Mouse (Mus musculus) ovary, postnatal 10 days (tissue): ENCODE measurements around the gene Ptprr.

Experiments
- DNase-seq: peaks from one replicate; pipeline ENCODE4 v3.0.0; 2022; ENCODE audit warnings: low spot score

The Ptprr gene

DNA sequence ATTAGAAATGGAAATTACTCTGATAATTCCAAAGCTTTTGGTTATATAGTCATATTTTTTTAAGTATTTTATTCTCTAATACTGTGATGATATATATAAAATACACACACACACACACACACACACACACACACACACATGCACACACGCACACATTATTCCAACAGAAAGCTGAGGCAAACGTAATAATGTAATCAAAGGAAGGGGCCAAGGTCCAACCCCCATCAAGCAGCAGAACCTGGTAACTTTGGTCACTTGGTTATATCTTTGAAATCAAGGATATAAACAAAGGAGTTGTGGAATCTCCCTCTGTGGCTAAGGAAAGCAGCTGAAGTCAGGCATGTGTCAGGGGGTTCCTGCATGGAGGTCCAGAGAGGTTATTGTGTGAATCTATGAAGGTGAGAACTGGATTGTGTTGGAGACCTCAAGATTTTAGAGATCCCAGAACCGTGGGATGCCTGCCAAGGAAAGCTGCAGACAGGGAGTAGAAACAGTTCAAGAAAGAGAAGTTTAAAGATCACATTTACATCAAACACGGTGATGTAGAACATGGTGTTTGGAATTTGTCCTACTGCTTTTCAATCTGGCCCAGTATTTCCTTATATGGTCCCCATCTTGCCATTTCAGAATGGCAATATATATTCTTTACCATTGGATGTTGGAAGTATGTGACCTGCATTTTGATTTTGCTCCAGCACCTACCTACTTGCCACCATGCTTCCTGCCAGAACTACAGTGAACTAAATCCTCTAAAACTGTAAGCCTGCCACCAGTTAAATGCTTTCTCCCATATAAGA lies 98.1 kb downstream of the Ptprr start:
- DNase-seq: no peak

DNA sequence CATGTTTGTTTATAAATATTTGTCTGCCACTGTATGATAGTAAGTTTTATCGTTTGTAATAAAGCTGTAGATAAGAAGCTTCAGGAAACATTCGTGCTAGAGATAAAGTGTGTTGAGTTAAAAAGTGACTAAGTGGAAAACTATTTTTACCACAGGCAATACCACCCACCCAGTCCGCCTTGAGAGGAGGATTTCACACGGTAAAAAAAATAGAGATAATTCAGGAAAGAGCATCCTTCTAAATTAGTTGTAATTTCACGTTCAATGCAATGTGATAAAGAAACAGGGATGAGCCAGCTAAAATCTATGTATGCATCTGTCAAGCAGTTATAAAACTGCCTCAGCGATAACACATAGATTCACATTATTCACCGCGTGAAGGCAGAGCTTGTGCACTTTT lies 99.0 kb downstream of the Ptprr start:
- DNase-seq: no peak

DNA sequence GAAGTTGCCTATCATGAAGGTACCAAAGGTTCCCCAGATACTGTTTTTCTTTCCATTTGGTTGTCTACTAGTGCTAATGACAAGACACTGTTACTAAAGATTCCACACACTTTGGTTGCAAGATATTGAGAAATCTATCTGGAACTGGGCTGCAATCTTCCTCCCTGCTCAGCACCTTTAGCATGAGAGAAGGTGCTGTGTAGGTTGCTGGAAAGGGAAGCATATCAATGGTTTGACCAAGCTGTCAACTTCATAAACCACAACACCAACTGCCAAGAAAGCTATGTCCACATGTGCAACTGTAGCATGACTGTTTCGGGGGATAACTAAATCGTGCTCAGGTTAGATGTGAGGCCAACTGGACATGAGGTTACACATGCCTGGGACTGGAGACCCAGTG lies 103.5 kb downstream of the Ptprr start:
- no peak for DNase-seq

DNA sequence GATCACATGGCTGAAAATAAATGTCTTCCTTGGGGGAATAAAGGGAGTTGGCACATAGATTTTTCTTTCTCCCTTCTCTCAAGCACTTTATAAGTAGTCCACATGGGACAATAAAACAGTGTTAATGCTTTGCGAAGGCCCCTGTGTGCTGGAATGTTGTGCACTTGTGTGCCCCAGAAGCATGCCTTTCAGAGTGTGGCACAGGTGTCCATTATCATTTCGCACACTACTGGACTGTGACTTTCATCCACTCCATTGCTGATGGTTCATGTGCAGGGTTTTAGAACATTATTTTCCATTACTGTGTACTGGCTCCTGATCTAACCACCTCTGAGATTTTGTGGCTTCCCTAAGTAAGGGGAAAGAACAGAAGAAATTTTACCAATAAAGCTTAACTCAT lies 105.8 kb downstream of the Ptprr start:
- DNase-seq: no peak

DNA sequence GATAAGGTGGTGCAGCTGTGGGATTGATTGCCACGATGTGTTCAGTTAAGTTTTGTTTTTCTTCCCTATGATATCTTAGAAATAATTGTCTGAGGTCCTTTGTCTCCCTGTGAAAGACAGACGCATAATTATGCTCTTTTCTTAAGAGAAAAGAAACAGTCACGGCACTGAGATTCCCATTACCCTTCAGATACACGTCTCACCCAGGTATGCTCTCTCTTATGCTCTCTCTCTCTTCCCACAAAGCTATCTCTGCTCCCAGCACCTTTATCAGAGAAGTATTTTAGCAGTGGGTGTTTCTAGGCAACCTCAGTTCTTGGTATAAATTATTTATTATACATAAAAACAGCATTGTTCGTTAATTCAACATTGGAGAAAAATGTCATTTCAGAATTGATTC lies 107.4 kb downstream of the Ptprr start:
- no peak for DNase-seq

- DNase-seq: no peak
Observed at GRCm38 (mm10) chr10:116130401-116130800, 112.4 kb downstream of the Ptprr start.

- DNase-seq: no peak
Observed at GRCm38 (mm10) chr10:116131223-116131622, 113.2 kb downstream of the Ptprr start.

DNA sequence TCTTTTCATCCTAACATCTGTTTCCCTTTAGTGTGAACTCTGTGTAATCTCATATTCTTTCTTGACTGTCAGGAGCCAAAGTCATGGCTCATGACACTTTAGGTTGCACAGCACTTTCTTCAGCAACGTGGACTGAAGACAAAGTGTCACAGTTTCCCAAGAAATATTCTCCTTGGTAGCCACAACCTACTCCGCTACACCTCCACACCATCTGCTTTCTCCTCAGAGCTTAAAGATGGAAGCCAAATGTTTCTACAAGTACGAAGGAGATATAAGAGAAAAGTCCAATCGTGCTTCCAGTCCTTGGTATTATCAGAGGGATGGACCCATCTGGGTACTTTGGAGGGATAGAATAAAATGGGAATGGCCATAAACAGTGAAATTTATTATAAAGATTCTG lies 114.2 kb downstream of the Ptprr start:
- no peak for DNase-seq

DNA sequence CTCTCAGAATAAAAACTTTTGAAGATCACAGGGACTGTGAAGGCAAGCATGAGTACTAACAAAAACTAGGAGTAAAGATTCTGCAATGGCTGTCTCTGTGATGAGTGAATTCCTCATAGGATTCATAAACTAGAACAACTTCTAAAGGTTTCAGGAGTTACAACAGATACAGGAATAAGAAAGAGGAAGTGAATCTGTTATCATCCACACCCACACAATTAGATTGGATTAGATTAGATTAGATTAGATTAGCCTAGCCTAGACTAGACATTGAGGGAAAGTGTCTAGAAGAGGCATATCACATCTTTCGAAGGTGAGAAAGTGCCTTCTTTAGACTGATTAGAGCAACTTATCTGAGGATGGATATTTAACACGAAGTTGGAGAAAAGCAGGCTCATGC lies 117.2 kb downstream of the Ptprr start:
- no peak for DNase-seq

DNA sequence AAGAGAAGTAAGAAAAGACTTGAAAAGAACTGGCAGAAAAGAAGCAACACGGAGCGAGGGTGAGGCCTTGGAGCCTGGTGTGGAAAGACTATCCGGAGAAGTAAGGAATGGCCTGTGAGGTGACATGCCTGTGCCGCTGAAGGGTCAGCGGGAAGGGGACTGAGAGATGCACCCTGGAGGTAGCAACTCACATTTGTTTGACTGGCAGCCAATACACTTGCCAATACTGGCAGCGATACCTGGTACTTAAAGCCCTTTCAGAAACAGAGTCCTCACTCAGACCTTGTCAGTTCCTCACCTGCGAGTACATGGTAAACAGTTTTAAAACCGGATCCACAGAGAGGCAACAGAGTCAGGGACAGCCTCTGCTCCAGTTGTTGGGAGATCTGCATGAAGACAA lies 122.2 kb downstream of the Ptprr start:
- DNase-seq: no peak

DNA sequence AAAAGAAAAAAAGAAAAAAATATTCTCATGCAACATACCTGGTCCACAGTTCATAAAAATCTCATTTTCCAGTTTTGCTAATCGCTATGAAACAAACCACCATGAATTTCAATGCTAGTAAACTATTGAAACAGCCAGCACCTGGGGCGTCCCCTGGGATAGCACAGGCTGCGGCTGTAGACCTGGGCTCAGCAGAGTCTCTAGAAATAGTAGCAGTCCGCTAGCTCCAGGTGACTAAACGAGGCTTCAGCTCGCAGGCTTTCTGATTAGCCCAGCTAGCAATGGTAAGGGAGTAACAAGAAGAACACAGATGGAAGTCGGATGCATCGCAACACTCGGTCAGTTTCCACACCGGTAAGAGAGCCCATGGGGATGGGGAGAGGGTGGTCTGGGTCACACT lies 125.7 kb downstream of the Ptprr start:
- DNase-seq: no peak

DNA sequence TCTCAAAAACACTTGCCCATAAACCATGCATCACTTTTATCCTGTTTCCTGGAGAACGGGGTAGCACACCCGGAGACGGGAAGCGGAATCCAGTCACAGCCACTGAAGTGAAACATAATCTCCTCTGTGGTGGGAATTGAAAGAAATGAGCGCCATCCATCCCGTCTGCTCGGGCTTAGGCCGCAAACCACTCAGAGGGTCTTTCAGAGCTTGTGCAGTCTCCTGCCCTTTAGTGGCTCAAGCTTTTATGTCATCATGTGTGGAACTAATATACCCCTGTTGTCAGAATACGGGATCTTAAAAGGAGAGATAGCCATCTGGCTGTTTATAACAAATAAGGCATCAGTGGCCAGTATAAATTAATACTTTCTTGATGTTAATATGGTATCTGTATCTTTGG lies 128.1 kb downstream of the Ptprr start:
- no peak for DNase-seq

GRCm38 (mm10) chr10:116154707-116155106 lies 136.7 kb downstream of the Ptprr start:
- DNase-seq: no peak

GRCm38 (mm10) chr10:116156699-116157098 lies 138.7 kb downstream of the Ptprr start:
- DNase-seq: no peak

DNA sequence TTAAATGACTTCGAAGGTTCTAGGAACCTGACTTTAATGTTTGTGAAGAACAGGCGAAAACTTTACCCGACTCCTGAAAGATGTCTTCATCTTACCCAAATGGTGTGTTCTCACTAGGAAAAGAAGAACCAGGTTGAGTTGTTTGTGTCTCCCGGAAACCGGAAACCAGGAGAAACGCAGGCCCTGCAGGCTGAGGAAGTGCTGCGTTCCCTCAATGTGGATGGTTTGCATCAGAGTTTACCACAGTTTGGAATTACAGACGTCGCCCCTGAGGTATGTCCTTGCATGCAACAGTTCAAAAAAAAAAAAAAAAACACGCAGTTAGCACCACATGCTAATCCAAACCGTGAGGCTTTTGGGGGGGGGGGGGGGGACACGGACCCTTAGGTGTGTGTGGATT lies 144.3 kb downstream of the Ptprr start:
- DNase-seq: no peak

DNA sequence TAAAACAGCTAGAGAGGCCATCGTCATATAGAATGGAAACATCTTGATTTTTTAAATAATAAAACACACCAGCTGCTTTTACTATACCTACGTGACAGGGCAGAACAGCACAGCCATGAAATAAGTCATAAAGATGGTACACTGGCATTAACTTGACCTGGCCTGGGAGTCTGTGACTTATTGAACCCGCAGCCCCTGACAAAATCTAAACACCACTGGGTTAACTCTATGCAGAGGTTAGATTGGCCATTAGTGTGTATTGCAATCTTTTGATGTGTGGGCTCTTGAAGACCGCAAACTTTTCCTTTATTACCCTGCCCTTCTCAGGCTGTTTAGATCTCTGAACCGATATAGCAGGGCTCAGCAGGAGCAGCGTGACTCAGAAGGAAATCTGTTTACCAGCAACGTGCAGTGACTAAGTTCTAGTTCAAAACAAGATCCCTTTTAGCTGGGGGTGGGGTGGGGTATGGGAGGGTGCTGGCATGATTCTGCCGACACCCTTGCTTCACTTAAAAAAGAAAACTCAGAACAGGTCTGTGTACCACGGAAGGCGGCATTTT lies 157.4 kb downstream of the Ptprr start:
- no peak for DNase-seq

- DNase-seq: no peak
Observed at GRCm38 (mm10) chr10:116177390-116178179, 159.6 kb downstream of the Ptprr start.

DNA sequence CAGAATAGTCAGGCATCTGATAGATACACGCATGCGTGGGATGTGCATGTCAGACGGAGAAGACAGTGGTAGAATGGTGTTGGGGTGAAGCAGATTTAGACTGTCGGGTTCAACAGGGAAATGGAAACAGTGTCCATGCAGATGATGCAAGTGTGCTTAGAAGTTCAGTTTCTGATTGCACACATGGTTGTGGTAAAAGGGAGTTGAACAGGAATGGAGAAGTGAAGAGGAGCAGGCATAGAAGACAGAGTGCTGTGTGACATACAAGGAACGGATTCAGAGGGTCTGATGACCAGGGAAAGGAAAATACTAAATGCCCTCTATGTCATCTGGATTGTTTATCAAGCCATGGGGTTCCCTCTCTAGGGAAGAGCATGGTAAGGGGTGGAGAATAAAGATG lies 163.2 kb downstream of the Ptprr start:
- no peak for DNase-seq

GRCm38 (mm10) chr10:116182221-116182620 lies 164.2 kb downstream of the Ptprr start:
- no peak for DNase-seq

DNA sequence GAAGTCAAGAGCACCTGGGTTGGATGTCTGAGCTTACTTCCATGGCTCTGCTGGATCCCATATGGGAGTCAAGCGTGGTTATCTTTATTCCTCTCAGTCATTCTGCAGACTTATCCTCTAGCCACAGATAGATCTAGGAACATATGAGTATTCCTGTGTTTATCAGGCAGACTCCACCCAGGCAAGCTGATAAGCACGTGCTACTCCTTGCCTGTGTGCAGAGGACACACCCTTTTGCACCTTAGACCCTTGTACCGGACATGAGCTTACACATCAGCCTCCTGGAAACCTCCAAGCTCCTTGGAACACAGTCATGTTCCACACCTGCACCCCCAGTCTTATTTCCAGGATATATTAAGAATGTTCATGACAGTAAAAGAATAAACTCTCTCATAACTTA lies 165.2 kb downstream of the Ptprr start:
- DNase-seq: no peak

- no peak for DNase-seq
Observed at GRCm38 (mm10) chr10:116191724-116192123, 173.7 kb downstream of the Ptprr start.

DNA sequence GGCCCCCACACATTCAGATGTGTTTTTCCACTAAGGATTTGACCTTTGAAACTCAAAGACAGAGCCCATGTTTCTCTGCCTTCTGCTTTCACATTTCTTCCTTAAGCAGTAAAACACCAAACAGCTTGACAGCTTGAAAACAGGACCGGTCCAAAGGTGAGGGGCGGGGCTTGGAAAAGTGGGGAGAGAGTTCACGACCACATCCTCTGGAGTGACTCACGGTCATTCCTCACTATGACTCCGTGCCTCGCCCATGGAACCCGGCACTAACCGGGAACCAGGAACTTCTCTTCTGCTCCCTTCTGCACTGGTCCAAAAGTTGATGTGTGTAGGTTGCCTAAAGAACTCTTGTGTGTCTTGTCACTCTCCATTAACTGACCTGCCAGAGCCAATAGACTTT lies 174.3 kb downstream of the Ptprr start:
- DNase-seq: no peak

DNA sequence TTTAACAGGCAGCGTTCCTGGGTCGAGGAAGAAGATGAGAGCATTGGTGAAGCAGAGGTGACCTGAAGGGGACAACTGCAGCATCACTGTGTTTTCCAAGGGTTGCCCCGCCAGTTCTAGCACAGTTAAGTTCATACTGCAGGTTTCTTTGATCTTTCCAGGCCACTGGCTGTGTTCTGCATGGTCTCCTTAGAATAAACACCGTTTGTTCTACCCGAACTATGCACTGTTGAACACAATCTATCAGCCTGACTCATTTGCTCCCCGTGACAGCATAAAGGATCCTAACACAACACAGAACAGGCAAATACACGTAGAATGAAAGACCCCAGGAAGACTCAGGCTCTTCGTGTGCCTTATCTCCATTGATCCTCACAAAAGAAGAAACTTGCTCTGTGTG lies 176.4 kb downstream of the Ptprr start:
- DNase-seq: no peak
